Mouse (Mus musculus) MEL (cell line): Measurements from ENCODE around the gene Ttc29. TPM values are rescaled to one million over a fixed set of nuclear protein-coding genes. Genes with fewer than 3 reads are reported as not detected.

Experiments used
- DNase-seq: peaks from one replicate; pipeline ENCODE4 v3.0.0; 2011; ENCODE audit warnings: low read depth, low spot score
- H3K27ac ChIP-seq: 2 replicates; pipeline ENCODE4 v1.5.1; 2012; ENCODE audit warnings: low read depth, mild to moderate bottlenecking, control low read depth, low read length, moderate library complexity; ENCODE audit not compliant: control insufficient read depth
- H3K27me3 ChIP-seq, 2 experiments: fragments of 150-350 bp in 1 of 2; sonication (generic) in 1 of 2; 2 replicates each; pipeline ENCODE4 v1.6.1; 2012; ENCODE audit warnings: low read length in 2 of 2, mild to moderate bottlenecking in 2 of 2, improper control_type of control experiment in 1 of 2, moderate library complexity in 1 of 2; ENCODE audit not compliant: insufficient read depth in 2 of 2, control insufficient read depth in 1 of 2
- H3K36me3 ChIP-seq, 2 experiments: 2 replicates each; pipeline ENCODE4 v1.6.1; 2012 to 2014; ENCODE audit warnings: low read length in 2 of 2, improper control_type of control experiment in 1 of 2, inconsistent platforms in 1 of 2, mild to moderate bottlenecking in 1 of 2; ENCODE audit not compliant: insufficient read depth in 2 of 2, control insufficient read depth in 1 of 2
- H3K4me1 ChIP-seq, 2 experiments: fragments of 150-350 bp in 1 of 2; sonication (generic) in 1 of 2; 2 replicates each; pipeline ENCODE4 v1.6.1; 2012; ENCODE audit warnings: low read length in 2 of 2, improper control_type of control experiment in 1 of 2, mild to moderate bottlenecking in 1 of 2; ENCODE audit not compliant: insufficient read depth in 2 of 2, control insufficient read depth in 1 of 2
- H3K4me3 ChIP-seq, 2 experiments: fragments of 150-350 bp in 1 of 2; sonication (generic) in 1 of 2; 2 replicates each; pipeline ENCODE4 v1.5.1; 2012; ENCODE audit warnings: low read depth in 2 of 2, low read length in 2 of 2, mild to moderate bottlenecking in 2 of 2, moderate library complexity in 2 of 2, control low read depth in 1 of 2, improper control_type of control experiment in 1 of 2; ENCODE audit not compliant: control insufficient read depth in 1 of 2, insufficient read depth in 1 of 2
- H3K79me2 ChIP-seq: 2 replicates; pipeline ENCODE4 v1.6.1; 2012; ENCODE audit warnings: mild to moderate bottlenecking, low read length, moderate library complexity; ENCODE audit not compliant: control insufficient read depth, poor library complexity, insufficient read depth
- H3K9ac ChIP-seq: 2 replicates; pipeline ENCODE4 v1.6.1; 2012; ENCODE audit warnings: low read depth, mild to moderate bottlenecking, control low read depth, low read length, moderate library complexity; ENCODE audit not compliant: control insufficient read depth, poor library complexity, severe bottlenecking
- H3K9me3 ChIP-seq: fragments of 150-350 bp; sonication (generic); replicated peaks from 2 replicates; pipeline ENCODE4 v1.6.1; 2012; ENCODE audit warnings: mild to moderate bottlenecking, low read length, improper control_type of control experiment, moderate library complexity; ENCODE audit not compliant: insufficient read depth
- BHLHE40 ChIP-seq: IDR thresholded peaks from 2 replicates; pipeline ENCODE4 v1.6.1; 2012; ENCODE audit warnings: low read depth, mild to moderate bottlenecking, inconsistent platforms, low read length, improper control_type of control experiment, borderline replicate concordance
- CHD2 ChIP-seq: IDR thresholded peaks from 2 replicates; pipeline ENCODE4 v1.6.1; 2011; ENCODE audit warnings: low read length, improper control_type of control experiment
- CTCF ChIP-seq, 3 experiments: IDR thresholded peaks in 2 of 3; conservative IDR thresholded peaks in 1 of 3; 2 replicates each; pipeline ENCODE4 v1.5.1; 2011 to 2012; ENCODE audit warnings: low read length in 3 of 3, low read depth in 2 of 3, mild to moderate bottlenecking in 2 of 3, improper control_type of control experiment in 1 of 3, inconsistent platforms in 1 of 3, mixed read lengths in 1 of 3, moderate library complexity in 1 of 3; ENCODE audit not compliant: control insufficient read depth in 1 of 3, insufficient read depth in 1 of 3, poor library complexity in 1 of 3, severe bottlenecking in 1 of 3
- E2F4 ChIP-seq: IDR thresholded peaks from 2 replicates; pipeline ENCODE4 v1.6.1; 2011; ENCODE audit warnings: low read depth, low read length, improper control_type of control experiment, borderline replicate concordance
- ELF1 ChIP-seq: IDR thresholded peaks from 2 replicates; pipeline ENCODE4 v1.6.1; 2014; ENCODE audit warnings: low read depth, mild to moderate bottlenecking, inconsistent platforms, low read length, improper control_type of control experiment, moderate library complexity
- EP300 ChIP-seq, 2 experiments: IDR thresholded peaks; 2 replicates each; pipeline ENCODE4 v1.6.1; 2011; ENCODE audit warnings: improper control_type of control experiment in 2 of 2, low read length in 2 of 2, low read depth in 1 of 2, mild to moderate bottlenecking in 1 of 2
- GABPA ChIP-seq: IDR thresholded peaks from 2 replicates; pipeline ENCODE4 v1.6.1; 2012; ENCODE audit warnings: low read depth, mild to moderate bottlenecking, inconsistent platforms, low read length, improper control_type of control experiment, moderate library complexity
- GATA1 ChIP-seq: IDR thresholded peaks from 2 replicates; pipeline ENCODE4 v1.6.1; 2011; ENCODE audit warnings: low read depth, low read length, improper control_type of control experiment
- MXI1 ChIP-seq: IDR thresholded peaks from 2 replicates; pipeline ENCODE4 v1.6.1; 2011; ENCODE audit warnings: mild to moderate bottlenecking, low read depth, low read length, improper control_type of control experiment
- MYC ChIP-seq: IDR thresholded peaks from 2 replicates; pipeline ENCODE4 v1.6.1; 2011; ENCODE audit warnings: low read depth, mild to moderate bottlenecking, low read length, improper control_type of control experiment, moderate library complexity
- NELFE ChIP-seq: IDR thresholded peaks from 2 replicates; pipeline ENCODE4 v1.6.1; 2011; ENCODE audit warnings: low read depth, low read length, improper control_type of control experiment
- NRF1 ChIP-seq: IDR thresholded peaks from 2 replicates; pipeline ENCODE4 v1.6.1; 2014; ENCODE audit warnings: low read depth, mild to moderate bottlenecking, inconsistent platforms, low read length, improper control_type of control experiment, moderate library complexity; ENCODE audit not compliant: poor library complexity, insufficient read depth, severe bottlenecking
- POLR2AphosphoS2 ChIP-seq: IDR thresholded peaks from 2 replicates; pipeline ENCODE4 v1.6.1; 2011; ENCODE audit warnings: low read length, improper control_type of control experiment
- RAD21 ChIP-seq: IDR thresholded peaks from 2 replicates; pipeline ENCODE4 v1.6.1; 2011; ENCODE audit warnings: mild to moderate bottlenecking, low read depth, low read length, improper control_type of control experiment
- SIN3A ChIP-seq: IDR thresholded peaks from 2 replicates; pipeline ENCODE4 v1.6.1; 2012; ENCODE audit warnings: low read length, improper control_type of control experiment, inconsistent platforms
- TBP ChIP-seq: IDR thresholded peaks from 2 replicates; pipeline ENCODE4 v1.8.0; 2011; ENCODE audit warnings: low read depth, low read length, improper control_type of control experiment
- UBTF ChIP-seq: IDR thresholded peaks from 2 replicates; pipeline ENCODE4 v1.6.1; 2012; ENCODE audit warnings: low read depth, mild to moderate bottlenecking, inconsistent platforms, low read length, improper control_type of control experiment, moderate library complexity, borderline replicate concordance; ENCODE audit not compliant: insufficient read depth
- ZMIZ1 ChIP-seq: IDR thresholded peaks from 2 replicates; pipeline ENCODE4 v1.6.1; 2012; ENCODE audit warnings: low read depth, mild to moderate bottlenecking, inconsistent platforms, low read length, improper control_type of control experiment, moderate library complexity
- ZNF384 ChIP-seq: IDR thresholded peaks from 2 replicates; pipeline ENCODE4 v1.6.1; 2012; ENCODE audit warnings: low read depth, mild to moderate bottlenecking, inconsistent platforms, low read length, improper control_type of control experiment
- polyA plus RNA-seq, 2 experiments: library from polyadenylated mRNA; stranded (reverse) in 1 of 2; unstranded in 1 of 2; fragments of >175 nt in 1 of 2; fragments of >200 nt in 1 of 2; gene quantifications; 2 replicates each; pipeline versions ENCODE4 v1.2.1 to v1.2.4; 2012; ENCODE audit warnings: low replicate concordance in 2 of 2, low read depth in 1 of 2; ENCODE audit not compliant: insufficient read length in 2 of 2, insufficient read depth in 1 of 2, missing spikeins in 1 of 2
- total RNA-seq: library from RNA; depleted of rRNA; stranded (reverse); fragments of 300-350 nt; gene quantifications from 2 replicates; pipeline ENCODE4 v1.2.3, GENCODE M21; 2012

The Ttc29 gene
- total and polyA plus RNA-seq, 3 experiments = not detected

GRCm38 (mm10) chr8:78285366-78285765 lies 72.3 kb downstream of the Ttc29 start:
- no peak for DNase-seq
- no peaks in the 10 kb centered on the region for H3K79me2 ChIP-seq
- no peaks in the 10 kb centered on the region for H3K9me3 ChIP-seq
- H3K27ac ChIP-seq = no peak overlapping the region
- no peaks in the 10 kb centered on the region for H3K4me1 ChIP-seq
- no peak overlapping the region for H3K4me3 ChIP-seq
- TF ChIP-seq SIN3A (no peak), UBTF (no peak), E2F4 (no peak), NRF1 (no peak), MYC (no peak), NELFE (no peak), GATA1 (no peak), RAD21 (no peak), GABPA (no peak), EP300 (IDR thresholded peaks at IDR 0.05; ENCODE audit: low read depth in 1 of 2, low read length in 2 of 2) (no peak), BHLHE40 (no peak), CHD2 (no peak), MXI1 (no peak)
- no peaks in the 10 kb centered on the region for H3K36me3 ChIP-seq
- H3K9ac ChIP-seq = no peak overlapping the region
- H3K27me3 ChIP-seq = no peaks in the 10 kb centered on the region

GRCm38 (mm10) chr8:78289374-78289971 lies 76.4 kb downstream of the Ttc29 start:
- Histone ChIP-seq H3K27ac (no peak overlapping the region), H3K9ac (no peak overlapping the region), H3K79me2 (no peaks in the 10 kb centered on the region), H3K27me3 (no peaks in the 10 kb centered on the region)
- TF ChIP-seq ZNF384 (no peak), POLR2AphosphoS2 (no peak), E2F4 (no peak), TBP (no peak), ELF1 (no peak), ZMIZ1 (no peak), EP300 (IDR thresholded peaks at IDR 0.05; ENCODE audit: low read depth in 1 of 2, low read length in 2 of 2) (no peak), CTCF (IDR thresholded peaks at IDR 0.05 in 2 of 3, conservative IDR thresholded peaks at IDR 0.05 in 1 of 3; ENCODE audit: control insufficient read depth in 1 of 3, insufficient read depth in 1 of 3, low read depth in 2 of 3, low read length in 3 of 3, poor library complexity in 1 of 3, severe bottlenecking in 1 of 3) (no peak)
- TF ChIP-seq, all 39 proteins: peak for 0
- Histone ChIP-seq H3K36me3 (no peaks in the 10 kb centered on the region), H3K4me1 (no peaks in the 10 kb centered on the region), H3K9me3 (no peaks in the 10 kb centered on the region), H3K4me3 (no peak overlapping the region)
- DNase-seq = no peak
